Mouse (Mus musculus) testis, adult 10 weeks (tissue): ENCODE measurements around the gene Syna. TPM values are rescaled to one million over a fixed set of nuclear protein-coding genes. Genes with fewer than 3 reads are reported as not detected.

Source experiments
- polyA plus RNA-seq: library from polyadenylated mRNA; stranded (reverse); fragments of 350-450 nt; fragmentation: Illumina TruSeq; extraction: RNeasy Lipid Tissue Mini Kit (QIAGEN cat#74804); gene quantifications from one replicate; pipeline ENCODE4 v1.2.3, GENCODE M21; 2014; ENCODE audit warnings: low read depth, low replicate concordance

Syna gene
- polyA plus RNA-seq = not detected

DNA sequence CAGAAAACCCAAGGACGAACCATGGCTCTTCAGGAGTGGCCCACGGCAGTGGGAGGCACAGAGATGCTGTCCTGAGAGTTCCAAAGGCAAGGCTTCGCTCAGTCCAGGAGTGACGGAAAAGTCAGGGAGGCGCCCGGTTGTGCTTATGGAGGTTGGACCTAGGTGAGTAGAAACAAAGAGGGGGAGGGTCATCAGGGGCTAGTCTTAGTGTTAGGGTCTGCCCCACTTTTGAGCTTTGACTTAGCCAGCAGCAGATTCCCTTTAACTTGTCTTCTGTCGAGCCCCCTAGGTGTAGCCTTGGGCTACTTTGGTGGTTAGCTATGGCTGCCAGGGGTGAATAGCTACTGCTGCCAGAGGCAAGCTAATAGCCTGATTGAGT lies at the start of gene Syna:
Syna (minus strand) TSS at position 101 of the 379 bp plus-strand sequence.

GRCm38 (mm10) chr5:134581146-134581545 lies 21.2 kb upstream of the Syna start, which contains the start of gene Rfc2:
TSS of gene Rfc2 (plus strand) at chr5:134581366.

DNA sequence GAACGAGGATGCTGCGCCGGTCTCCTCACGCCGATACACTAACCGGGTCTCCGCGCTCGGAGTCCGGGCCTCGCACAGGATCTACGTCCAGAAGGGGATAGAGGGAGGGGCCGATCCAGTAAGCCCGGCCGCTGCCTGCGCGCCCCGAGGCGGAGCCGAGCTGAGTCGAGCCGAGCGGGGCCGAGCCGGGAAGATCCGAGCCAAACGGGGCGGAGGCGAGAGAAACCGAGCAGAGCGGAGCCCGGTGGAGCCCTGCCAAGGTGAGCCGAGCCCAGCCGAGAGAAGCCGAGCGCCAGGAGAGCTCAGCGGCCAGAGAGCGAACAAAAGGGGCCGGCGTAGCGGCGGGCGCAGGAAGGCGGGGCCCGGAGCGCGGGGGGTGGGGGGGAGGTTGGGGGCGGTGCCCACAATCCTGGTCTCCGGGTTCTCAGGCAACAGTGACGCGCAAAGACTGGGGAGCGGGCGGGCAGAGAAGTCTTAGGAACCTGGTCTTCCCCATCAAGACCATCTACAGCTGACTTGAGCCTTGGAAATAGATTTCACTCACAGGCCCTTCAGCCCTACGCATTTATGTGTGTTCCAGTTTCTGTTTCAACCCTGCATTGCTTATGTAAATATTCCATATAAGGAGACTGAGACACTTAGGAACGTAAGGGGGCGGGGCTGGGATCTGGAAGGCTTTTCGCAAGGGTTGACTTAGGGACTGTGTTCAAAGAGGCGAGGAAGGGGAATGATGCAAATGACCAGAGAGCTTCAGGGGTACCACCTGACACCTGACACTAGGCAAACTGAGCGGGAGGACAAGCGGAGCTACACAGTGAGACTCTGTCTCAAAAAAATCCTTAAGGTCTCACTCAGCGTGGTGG lies 7.6 kb downstream of the Syna start, which contains the start of gene Clip2:
Clip2 (minus strand) TSS at position 325 of the 863 bp plus-strand sequence.

Other genes starting within 250 kb of the Syna start
- 86.7 TPM for gene Gtf2i, start 245.4 kb downstream of the Syna start, polyA plus RNA-seq
- 7.0 TPM for gene Gtf2ird1, start 103.5 kb downstream of the Syna start, polyA plus RNA-seq
- 0.08 TPM for gene Clip2, start 7.7 kb downstream of the Syna start, polyA plus RNA-seq
- gene Rfc2, start 21.2 kb upstream of the Syna start, polyA plus RNA-seq = 63.5 TPM
- gene Lat2, start 54.9 kb upstream of the Syna start, polyA plus RNA-seq = 4.3 TPM
- gene Eif4h, start 79.3 kb upstream of the Syna start, polyA plus RNA-seq = 140 TPM
- gene Limk1, start 128.4 kb upstream of the Syna start, polyA plus RNA-seq = 1.6 TPM
- gene Eln, start 187.2 kb upstream of the Syna start, polyA plus RNA-seq = 0.38 TPM